Mouse (Mus musculus) adrenal gland, postnatal 14 days (tissue): ENCODE measurements around the gene Thumpd2. TPM values are rescaled to one million over a fixed set of nuclear protein-coding genes. Genes with fewer than 3 reads are reported as not detected.

ENCODE experiments used
- total RNA-seq: library from RNA; stranded (reverse); gene quantifications from 2 replicates; pipeline ENCODE4 v1.2.3, GENCODE M21; 2021

The Thumpd2 gene
- total RNA-seq, 1 experiment from 2014 or later, result 8.2 TPM

Other genes with a start within 250 kb of the Thumpd2 start
- gene Tmem178, start 120.5 kb downstream of the Thumpd2 start, total RNA-seq, result 4.5 and 6.6 TPM in 2 replicates